Mouse (Mus musculus) adrenal gland, postnatal 14 days (tissue): ENCODE data around the gene Rrm2. TPM values are rescaled to one million over a fixed set of nuclear protein-coding genes. Genes with fewer than 3 reads are reported as not detected.
A peak's percentile ranks its signal among the peaks of the same experiment; 100 is the strongest.

Experiments used
- DNase-seq: peaks from one replicate; pipeline ENCODE4 v3.0.0; 2021; ENCODE audit warnings: mixed read lengths
- total RNA-seq: library from RNA; stranded (reverse); gene quantifications from 2 replicates; pipeline ENCODE4 v1.2.3, GENCODE M21; 2021

Rrm2 gene
- total RNA-seq, 1 experiment from 2014 or later: 56.4 TPM

DNA sequence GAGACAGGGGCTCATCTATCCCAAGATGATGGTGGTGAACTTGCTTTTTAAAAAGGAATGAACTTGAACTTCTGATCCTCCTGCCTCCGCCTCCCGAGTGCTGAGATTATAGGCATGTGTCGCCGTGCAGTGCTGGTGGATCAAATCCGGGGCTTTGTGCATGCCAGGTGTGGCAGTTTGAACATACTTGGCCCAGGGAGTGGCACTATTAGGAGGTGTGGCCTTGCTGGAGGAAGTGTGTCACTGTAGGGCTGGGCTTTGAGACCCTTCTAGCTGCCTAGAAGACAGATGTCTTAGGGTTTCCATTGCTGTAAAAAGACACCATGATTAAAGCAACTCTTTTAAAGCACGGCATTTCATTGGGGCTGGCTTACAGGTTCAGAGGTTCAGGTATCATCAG, 42.5 kb downstream of the Rrm2 start:
- DNase-seq: no peak

DNA sequence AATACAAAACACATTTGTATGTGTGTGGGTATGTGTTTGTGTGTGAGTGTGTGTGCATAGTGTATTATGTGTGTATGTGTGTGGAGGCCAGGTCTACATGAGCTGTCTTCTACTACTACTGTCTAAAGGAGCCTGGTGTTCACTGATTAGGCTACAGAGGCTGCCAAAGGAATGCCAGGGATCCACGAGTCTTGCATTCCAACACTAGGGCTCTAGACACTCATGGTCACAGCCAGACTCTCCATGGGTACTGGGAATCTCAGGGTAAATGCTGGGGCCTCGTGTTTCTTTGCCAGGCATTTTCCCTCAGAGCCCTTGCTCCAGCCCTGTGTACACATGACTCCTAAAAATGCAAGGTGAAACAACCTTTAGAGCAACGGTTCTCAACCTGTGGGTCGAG, 45.6 kb downstream of the Rrm2 start:
- no peak for DNase-seq

DNA sequence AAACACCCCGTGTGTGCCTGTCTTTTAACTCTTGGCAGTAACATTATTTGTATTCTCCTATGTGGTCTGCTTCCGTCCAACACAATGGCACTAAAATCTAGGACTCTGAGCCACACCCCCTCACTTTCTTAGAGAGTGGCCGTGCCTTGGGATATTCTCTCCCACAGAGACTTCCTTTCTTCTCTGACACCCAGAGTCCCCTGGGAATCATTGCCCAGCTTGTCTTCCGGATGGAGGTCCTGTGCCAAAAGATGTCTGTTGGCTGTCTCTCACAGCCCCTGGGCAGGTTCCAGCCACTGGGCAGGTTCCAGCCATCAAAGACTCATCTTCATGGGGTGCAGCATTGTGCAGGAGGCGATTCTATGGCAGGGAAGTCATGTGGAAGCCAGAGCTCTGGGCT, 46.7 kb downstream of the Rrm2 start:
- DNase-seq: no peak

DNA sequence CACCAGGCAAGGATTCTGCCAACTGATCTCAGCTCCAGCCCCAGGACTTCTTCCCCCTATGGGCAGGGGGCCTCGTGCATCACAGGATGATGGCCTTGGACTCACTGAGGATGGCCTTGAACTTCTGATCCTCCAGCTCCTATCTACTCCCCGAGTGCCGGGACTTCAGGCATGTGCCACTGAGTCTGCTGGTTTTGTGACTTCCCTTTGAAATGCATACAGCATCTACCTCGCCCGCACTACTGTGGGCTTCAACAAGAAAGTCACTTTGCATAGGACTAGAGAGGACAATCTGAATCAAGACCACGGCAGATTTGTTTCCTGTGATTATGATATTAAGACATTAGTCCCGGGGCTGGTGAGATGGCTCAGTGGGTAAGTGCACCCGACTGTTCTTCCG, 47.4 kb downstream of the Rrm2 start:
- DNase-seq: no peak

DNA sequence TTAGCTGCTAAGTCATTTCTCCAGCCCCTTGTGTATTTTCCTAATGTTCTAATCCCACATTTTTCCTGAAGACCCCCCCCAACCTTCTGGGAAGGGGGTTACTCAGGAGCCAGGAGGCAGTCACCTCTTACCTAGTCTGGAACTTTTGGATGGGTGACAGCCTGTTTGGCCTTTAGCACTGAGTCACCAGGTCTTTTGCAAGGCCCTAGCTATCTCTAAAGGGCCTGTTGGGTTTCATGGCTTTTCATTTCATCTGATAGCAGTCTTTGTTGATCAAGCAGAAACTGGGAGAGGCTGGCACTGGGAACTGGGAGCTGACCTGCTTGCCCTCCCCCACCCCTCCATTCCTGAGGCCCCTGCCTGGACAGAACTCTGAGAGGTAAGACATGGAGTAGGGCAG, 49.3 kb downstream of the Rrm2 start:
- DNase-seq: no peak

DNA sequence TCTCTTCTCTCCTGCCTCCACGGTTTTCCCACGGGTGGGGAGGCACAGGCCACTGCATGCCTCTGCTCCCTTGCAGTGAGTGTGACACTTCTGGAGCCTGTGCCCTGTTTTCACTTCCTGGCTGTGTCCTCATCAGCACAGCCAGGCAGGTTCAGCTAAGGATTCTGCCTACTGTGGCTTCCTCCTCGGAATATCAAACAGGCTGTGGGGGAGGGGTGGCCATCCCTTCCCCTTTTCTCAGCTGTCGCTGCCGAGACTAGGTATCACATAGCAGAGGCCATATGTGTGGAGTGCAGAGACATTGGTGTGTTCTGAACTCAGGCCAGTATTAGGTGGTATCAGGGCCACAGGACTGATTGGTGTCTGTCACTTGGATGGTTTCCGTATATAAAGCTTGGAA, 50.3 kb downstream of the Rrm2 start:
- peak; percentile 34 for DNase-seq

- DNase-seq: peak; percentile 18
Measured at GRCm38 (mm10) chr12:24762253-24762652, 54.2 kb downstream of the Rrm2 start.

Other genes with a start within 250 kb of the Rrm2 start
- 13.4 and 15.1 TPM in 2 replicates for gene Taf1b, start 209.9 kb upstream of the Rrm2 start, total RNA-seq
- gene Grhl1, start 136.0 kb upstream of the Rrm2 start, total RNA-seq: 1.1 and 1.2 TPM in 2 replicates
- 13.7 and 17.3 TPM in 2 replicates for gene Klf11, start 57.0 kb upstream of the Rrm2 start, total RNA-seq
- 3.5 and 3.9 TPM in 2 replicates for gene Cys1, start 26.4 kb upstream of the Rrm2 start, total RNA-seq
- gene Mboat2, start 122.6 kb downstream of the Rrm2 start, total RNA-seq: 17.1 and 17.9 TPM in 2 replicates